ENCODE assay signal across 26 mouse cellular contexts in the genomic region with DNA sequence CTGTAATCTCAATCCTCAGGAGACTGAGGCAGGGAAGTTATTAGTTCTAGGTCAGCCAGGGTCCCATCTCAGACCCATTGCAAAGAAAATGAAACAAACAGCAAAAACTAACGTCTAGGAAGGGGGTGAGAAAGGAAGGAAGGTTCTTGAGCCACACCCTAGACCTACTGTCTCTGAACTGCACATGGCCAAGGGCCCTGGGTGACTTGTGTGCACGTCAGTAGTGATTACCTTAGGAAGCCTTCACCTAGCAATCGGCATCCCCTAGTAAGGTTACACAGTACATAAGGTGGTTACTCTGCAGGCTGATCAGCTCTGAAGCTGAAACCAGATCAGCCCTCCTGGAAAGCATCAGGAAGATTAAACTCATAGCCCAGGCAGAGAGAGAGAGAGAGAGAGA. TPM values are rescaled to one million over a fixed set of nuclear protein-coding genes. Genes with fewer than 3 reads are reported as not detected.
A peak's percentile ranks its signal among the peaks of the same experiment; 100 is the strongest.
DNase-seq lines count a peak whose midpoint lies in the region; ATAC-seq lines count a peak whose summit lies in the region.
"Had no signal": no experiment of that assay in that cellular context is flagged by ENCODE, and none has a peak within 500 bp of the region (broad histone marks: within the 10 kb centered on the region; RNA-seq: fewer than 3 reads in every experiment).

No protein-coding gene starts in this region.

- H3K9ac ChIP-seq in kidney, embryonic 16.5 days (replicated peaks; ENCODE audit: low read length), result no peak overlapping the region
- no peak overlapping the region for H3K9ac ChIP-seq in hindbrain, embryonic 14.5 days
- H3K9ac ChIP-seq: embryonic facial prominence, embryonic 12.5 days; embryonic facial prominence, embryonic 15.5 days; forebrain, postnatal 0 days; heart, embryonic 12.5 days; heart, embryonic 15.5 days; hindbrain, embryonic 13.5 days had no signal

- no peak overlapping the region for H3K4me2 ChIP-seq in kidney, embryonic 16.5 days (replicated peaks; ENCODE audit: low read depth, low read length)
- H3K4me2 ChIP-seq in hindbrain, embryonic 14.5 days (replicated peaks), result no peak overlapping the region
- H3K4me2 ChIP-seq: embryonic facial prominence, embryonic 12.5 days; embryonic facial prominence, embryonic 15.5 days; heart, embryonic 12.5 days; heart, embryonic 15.5 days; hindbrain, embryonic 13.5 days had no signal

- no peaks in the 10 kb centered on the region for H3K9me3 ChIP-seq in kidney, embryonic 16.5 days (ENCODE audit: low read length)
- no peaks in the 10 kb centered on the region for H3K9me3 ChIP-seq in hindbrain, embryonic 14.5 days (ENCODE audit: control insufficient read depth, low read length)
- H3K9me3 ChIP-seq: embryonic facial prominence, embryonic 12.5 days; embryonic facial prominence, embryonic 15.5 days; heart, embryonic 12.5 days; heart, embryonic 15.5 days; hindbrain, embryonic 10.5 days; hindbrain, embryonic 13.5 days had no signal

- no peak overlapping the region for H3K4me3 ChIP-seq in kidney, embryonic 16.5 days (ENCODE audit: low read length)
- H3K4me3 ChIP-seq in hindbrain, embryonic 14.5 days (replicated peaks; ENCODE audit: low read length), result no peak overlapping the region
- H3K4me3 ChIP-seq: embryonic facial prominence, embryonic 12.5 days; embryonic facial prominence, embryonic 15.5 days; heart, embryonic 12.5 days; heart, embryonic 15.5 days; hindbrain, embryonic 10.5 days; hindbrain, embryonic 13.5 days had no signal

- H3K27me3 ChIP-seq in kidney, embryonic 16.5 days (ENCODE audit: insufficient read depth, low read length), result no peaks in the 10 kb centered on the region
- H3K27me3 ChIP-seq in hindbrain, embryonic 14.5 days (ENCODE audit: control insufficient read depth, insufficient read depth, low read length), result no peaks in the 10 kb centered on the region
- H3K27me3 ChIP-seq: embryonic facial prominence, embryonic 12.5 days; embryonic facial prominence, embryonic 15.5 days; heart, embryonic 12.5 days; heart, embryonic 15.5 days; hindbrain, embryonic 13.5 days had no signal

- WGBS in kidney, embryonic 16.5 days, result 79% methylated on average over 3 of the region's 3 CpGs
- 82% methylated on average over 3 of the region's 3 CpGs for WGBS in hindbrain, embryonic 14.5 days

- H3K4me1 ChIP-seq in kidney, embryonic 16.5 days (ENCODE audit: insufficient read depth, low read length), result no peaks in the 10 kb centered on the region
- no peaks in the 10 kb centered on the region for H3K4me1 ChIP-seq in hindbrain, embryonic 14.5 days (replicated peaks; ENCODE audit: control insufficient read depth, insufficient read depth, low read length)
- H3K4me1 ChIP-seq: embryonic facial prominence, embryonic 12.5 days; embryonic facial prominence, embryonic 15.5 days; heart, embryonic 12.5 days; heart, embryonic 15.5 days; hindbrain, embryonic 10.5 days; hindbrain, embryonic 13.5 days had no signal

- H3K27ac ChIP-seq in kidney, embryonic 16.5 days (ENCODE audit: low read length), result no peak overlapping the region
- no peak overlapping the region for H3K27ac ChIP-seq in hindbrain, embryonic 14.5 days
- H3K27ac ChIP-seq: embryonic facial prominence, embryonic 12.5 days; embryonic facial prominence, embryonic 15.5 days; heart, embryonic 15.5 days; hindbrain, embryonic 10.5 days; hindbrain, embryonic 13.5 days; hindbrain, postnatal 0 days had no signal

- peak; percentile 8 to 17 for DNase-seq in spleen, postnatal 36 days (ENCODE audit: low spot score in 2 of 2)
- no peak for DNase-seq in spleen, postnatal 4 days (ENCODE audit: low spot score in 2 of 2)
- DNase-seq in induced T-regulatory cell, adult 2 months (ENCODE audit: low read depth), result peak; percentile 48
- no peak for DNase-seq in layer of hippocampus, adult 11-12 months (ENCODE audit: low spot score)
- DNase-seq in hindbrain, embryonic 14.5 days (ENCODE audit: low spot score), result no peak
- DNase-seq: adrenal gland, postnatal 10 days; adrenal gland, postnatal 36 days; cerebellum, adult 18-20 months; cerebellum, adult 9-10 months; cerebellum, postnatal 25 days; forebrain, postnatal 0 days; gastrocnemius, postnatal 25 days; heart, adult 18-20 months; heart, postnatal 10 days; heart, postnatal 36 days had no signal

- no peaks in the 10 kb centered on the region for H3K36me3 ChIP-seq in kidney, embryonic 16.5 days (ENCODE audit: insufficient read depth, low read length)
- H3K36me3 ChIP-seq in hindbrain, embryonic 14.5 days (replicated peaks; ENCODE audit: control insufficient read depth, insufficient read depth), result no peaks in the 10 kb centered on the region
- H3K36me3 ChIP-seq: embryonic facial prominence, embryonic 12.5 days; embryonic facial prominence, embryonic 15.5 days; heart, embryonic 12.5 days; heart, embryonic 15.5 days; hindbrain, embryonic 10.5 days; hindbrain, embryonic 13.5 days had no signal

- peak; percentile 68 for ATAC-seq in CD4-positive, CD25-positive, alpha-beta regulatory T cell, adult 4 months
- ATAC-seq in kidney, embryonic 16.5 days (ENCODE audit: low FRiP score, low TSS enrichment), result no peak
- no peak for ATAC-seq in hindbrain, embryonic 14.5 days (ENCODE audit: low FRiP score)
- ATAC-seq: forebrain, embryonic 14.5 days; forebrain, postnatal 0 days; hindbrain, postnatal 0 days; intestine, postnatal 0 days had no signal

RNA-seq across cellular contexts. Expression of a gene that starts 22.2 kb away (rescaled TPM):
- 10 to 100 TPM; 49.5 to 77.2 TPM for polyA plus RNA-seq in CD4-positive, CD25-positive, alpha-beta regulatory T cell, adult 4 months (2017; shearing (Covaris generic))
- 6.7 and 7.5 TPM in 2 replicates for polyA plus RNA-seq in kidney, embryonic 16.5 days (2015; fragmentation: Nextera tagmentation; extraction: Ambion mirVana)
- 42.6 and 44.1 TPM in 2 replicates for polyA plus RNA-seq in hindbrain, embryonic 14.5 days (2014; fragmentation: Nextera tagmentation; extraction: Ambion mirVana)

Comparison
In these comparisons a context has a peak if more than half of its experiments do, and no peak if none do; other contexts are left out.
1. DNase-seq: peak in spleen, postnatal 36 days (2 of 2) and induced T-regulatory cell, adult 2 months (single experiment); none in spleen, postnatal 4 days (0 of 2), layer of hippocampus, adult 11-12 months (single experiment) and hindbrain, embryonic 14.5 days (single experiment).